Mouse (Mus musculus) limb, embryonic 12.5 days (tissue): ENCODE results near the gene Gm20388. TPM values are rescaled to one million over a fixed set of nuclear protein-coding genes. Genes with fewer than 3 reads are reported as not detected.
A peak's percentile ranks its signal among the peaks of the same experiment; 100 is the strongest.

Experiments
- ATAC-seq: fragments of 200-750 bp; cut with Nextera tagmentation; 2 replicates; pipeline ENCODE4 v1.8.0; 2017; ENCODE audit warnings: low read depth, moderate TSS enrichment; ENCODE audit not compliant: insufficient number of reproducible peaks, insufficient read depth, low FRiP score, low TSS enrichment
- H3K27ac ChIP-seq: fragments of 300-500 bp; sonication (generic); 2 replicates; pipeline ENCODE4 v1.5.1; 2016; ENCODE audit warnings: mild to moderate bottlenecking, moderate library complexity
- H3K27me3 ChIP-seq: fragments of 300-500 bp; sonication (generic); 2 replicates; pipeline ENCODE4 v1.6.1; 2016; ENCODE audit warnings: mild to moderate bottlenecking, moderate library complexity
- H3K36me3 ChIP-seq: fragments of 300-500 bp; sonication (generic); 2 replicates; pipeline ENCODE4 v1.6.1; 2016; ENCODE audit warnings: mild to moderate bottlenecking, moderate library complexity
- H3K4me1 ChIP-seq: fragments of 300-500 bp; sonication (generic); replicated peaks from 2 replicates; pipeline ENCODE4 v1.6.1; 2016
- H3K4me2 ChIP-seq: fragments of 300-500 bp; sonication (generic); 2 replicates; pipeline ENCODE4 v1.6.1; 2016; ENCODE audit warnings: mild to moderate bottlenecking, moderate library complexity
- H3K4me3 ChIP-seq: fragments of 300-500 bp; sonication (generic); replicated peaks from 2 replicates; pipeline ENCODE4 v1.5.1; 2016; ENCODE audit warnings: mild to moderate bottlenecking
- H3K9ac ChIP-seq: fragments of 300-500 bp; sonication (generic); replicated peaks from 2 replicates; pipeline ENCODE4 v1.6.1; 2016; ENCODE audit warnings: mild to moderate bottlenecking, moderate library complexity
- H3K9me3 ChIP-seq: fragments of 300-500 bp; sonication (generic); 2 replicates; pipeline ENCODE4 v1.6.1; 2016; ENCODE audit warnings: mild to moderate bottlenecking, moderate library complexity
- whole genome bisulfite sequencing: fragments of 180-500 bp; shearing (Covaris S2); methylation state at CpG from one replicate; pipeline ENCODE4 v1.1.7; 2016; 5-methylcytosine and 5-hydroxymethylcytosine counted together
- polyA plus RNA-seq: library from polyadenylated mRNA; unstranded; fragments of >200 nt; fragmentation: Nextera tagmentation; extraction: Ambion mirVana; gene quantifications from 2 replicates; pipeline ENCODE4 v1.2.1, GENCODE M21; 2016

The Gm20388 gene
- polyA plus RNA-seq, 1 experiment from 2014 or later = not detected

DNA sequence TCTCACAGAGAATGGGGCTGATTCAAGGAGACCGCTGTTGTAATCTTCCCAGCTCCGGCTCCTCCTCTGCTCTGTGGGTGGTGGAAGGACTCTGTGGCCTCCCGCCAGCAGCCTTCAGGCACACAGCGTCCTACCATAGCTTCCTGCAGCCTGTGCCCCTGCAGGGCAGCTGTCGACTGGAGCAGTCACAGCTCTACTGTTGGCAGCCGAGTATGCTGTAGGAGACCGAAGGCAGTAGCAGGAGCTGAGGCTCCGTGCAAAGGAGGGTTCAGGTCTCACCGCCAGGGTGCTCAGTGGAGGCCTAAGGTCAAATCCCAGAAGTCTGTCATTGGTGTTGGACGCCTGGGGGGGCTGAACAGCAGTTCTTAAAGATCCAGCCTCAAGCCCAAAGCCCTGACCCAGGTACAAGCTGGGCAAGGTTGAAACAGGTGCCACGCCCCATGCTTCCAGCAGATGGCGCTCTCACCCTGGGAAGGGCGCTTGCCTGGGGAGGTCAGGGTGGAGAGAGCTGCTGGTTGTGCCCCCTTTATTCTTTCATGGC, 390.0 kb downstream of the Gm20388 start:
- no peak overlapping the region for H3K4me3 ChIP-seq

DNA sequence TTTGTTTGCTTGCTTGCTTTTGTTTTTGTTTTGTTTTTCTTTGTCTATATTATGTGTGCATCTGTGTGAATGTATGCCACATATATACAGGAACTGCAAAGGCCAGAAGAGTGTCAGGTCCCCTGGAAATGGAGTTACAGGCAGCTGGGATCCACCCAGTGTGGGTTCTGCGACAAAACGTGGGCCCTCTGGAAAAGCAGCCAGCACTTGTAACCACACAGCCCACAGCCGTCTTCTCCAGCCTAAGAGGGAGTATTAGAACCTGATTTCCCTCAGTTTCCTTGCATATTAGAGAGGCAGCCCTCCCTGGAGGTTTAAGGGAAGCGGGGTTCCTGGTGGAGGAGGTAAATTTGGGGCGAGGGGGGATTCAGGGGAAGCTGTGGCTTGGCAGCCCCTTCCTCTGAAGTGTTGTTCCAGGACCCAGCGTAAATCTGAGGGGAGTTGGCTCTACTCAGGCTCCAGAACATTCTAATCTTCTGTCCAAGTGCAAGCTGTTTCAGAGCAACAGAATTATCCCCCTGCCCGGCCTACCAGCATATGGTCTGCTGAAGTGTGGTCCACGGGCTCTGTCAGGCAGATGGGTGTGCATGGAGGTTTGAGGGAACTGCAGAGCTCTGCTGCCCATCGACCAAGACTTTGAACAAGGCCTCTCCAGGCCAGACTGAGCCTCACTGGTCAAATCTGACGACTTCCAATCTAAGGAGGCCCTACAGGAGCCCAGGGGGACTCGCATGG, 392.5 kb downstream of the Gm20388 start:
- H3K4me1 ChIP-seq = peaks cover 74% of the 10 kb centered on the region
- no peak for ATAC-seq
- no peaks in the 10 kb centered on the region for H3K36me3 ChIP-seq
- no peak overlapping the region for H3K9ac ChIP-seq
- H3K9me3 ChIP-seq = no peaks in the 10 kb centered on the region
- 0 out of 2 replicates have a peak, but pooled peaks cover under 1% of the 10 kb centered on the region for H3K27me3 ChIP-seq
- H3K4me3 ChIP-seq = no peak overlapping the region
- no peak overlapping the region for H3K4me2 ChIP-seq
- 51% methylated on average over 11 of the region's 11 CpGs for WGBS
- H3K27ac ChIP-seq = peak overlapping the region; percentile 67

More for the DNA sequence above, 390.0 kb downstream of the Gm20388 start:
- 0 out of 2 replicates have a peak overlapping the region, but pooled peaks have one; percentile 9 for H3K4me2 ChIP-seq
- H3K27me3 ChIP-seq = no peaks in the 10 kb centered on the region
- H3K27ac ChIP-seq = peak overlapping the region; percentile 47; the same call in 1 of the 2 replicates
- H3K4me1 ChIP-seq = peaks cover 81% of the 10 kb centered on the region
- no peaks in the 10 kb centered on the region for H3K36me3 ChIP-seq
- H3K9ac ChIP-seq = 0 out of 2 replicates have a peak overlapping the region, but pooled peaks have one; percentile 9
- 12% methylated on average over 13 of the region's 13 CpGs for WGBS
- no peaks in the 10 kb centered on the region for H3K9me3 ChIP-seq
- ATAC-seq = no peak

DNA sequence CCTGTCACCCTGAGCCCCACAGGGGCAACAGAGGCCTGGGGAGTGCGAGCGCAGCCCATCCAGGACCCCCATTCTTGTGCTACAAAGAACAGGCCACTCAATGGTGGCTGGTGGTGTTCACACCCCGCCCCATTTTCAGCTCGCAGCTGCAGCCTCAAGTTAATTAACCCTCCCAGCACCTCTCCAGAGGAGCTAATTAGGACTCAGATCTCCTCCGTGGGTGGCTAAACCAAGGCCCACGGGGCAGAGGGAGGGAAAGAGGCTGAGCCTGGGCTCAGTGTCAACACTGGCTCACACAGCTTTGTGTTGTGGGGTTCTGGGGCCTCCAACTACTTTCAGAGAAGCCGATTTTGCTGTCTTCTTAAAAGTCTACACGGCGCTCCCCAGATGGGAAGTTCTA, 393.5 kb downstream of the Gm20388 start:
- Histone ChIP-seq H3K4me2 (no peak overlapping the region), H3K27ac (peak overlapping the region; percentile 67), H3K9ac (no peak overlapping the region; the same call in 1 of the 2 replicates), H3K27me3 (0 out of 2 replicates have a peak, but pooled peaks cover 4% of the 10 kb centered on the region), H3K4me3 (no peak overlapping the region), H3K4me1 (peaks cover 74% of the 10 kb centered on the region), H3K36me3 (no peaks in the 10 kb centered on the region), H3K9me3 (no peaks in the 10 kb centered on the region)
- ATAC-seq = no peak
- WGBS = 26% methylated on average over 9 of the region's 9 CpGs

DNA sequence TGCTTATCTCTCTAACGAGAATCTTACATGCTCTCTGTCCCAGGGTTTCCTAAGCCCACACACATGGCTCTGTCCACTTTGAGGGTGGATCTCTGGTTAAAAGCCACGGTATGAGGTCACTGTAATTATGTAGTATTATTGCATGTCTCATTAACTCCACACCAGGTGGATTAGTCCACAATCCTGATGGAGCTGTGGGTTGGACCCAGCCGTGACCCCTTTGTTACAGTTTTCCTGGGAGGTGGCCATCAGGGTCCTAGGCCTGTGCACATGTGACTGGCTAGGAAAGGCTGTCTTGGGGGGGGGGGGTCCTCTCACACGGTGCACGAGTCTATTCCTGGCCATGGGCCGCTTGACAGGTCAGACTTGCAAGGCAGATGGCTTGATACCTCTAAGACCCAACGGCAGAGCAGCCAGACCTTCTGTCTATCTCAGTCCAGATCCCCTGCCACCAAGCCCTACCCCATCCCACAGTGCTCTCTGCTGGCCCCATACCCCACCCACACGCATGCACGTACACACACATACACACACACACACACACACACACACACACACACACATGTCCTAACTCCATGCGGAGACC, 395.3 kb downstream of the Gm20388 start:
- Histone ChIP-seq H3K36me3 (no peaks in the 10 kb centered on the region), H3K9ac (no peak overlapping the region), H3K27me3 (0 out of 2 replicates have a peak, but pooled peaks cover 4% of the 10 kb centered on the region), H3K4me1 (peaks cover 77% of the 10 kb centered on the region), H3K4me2 (no peak overlapping the region), H3K27ac (no peak overlapping the region), H3K4me3 (no peak overlapping the region), H3K9me3 (no peaks in the 10 kb centered on the region)
- 72% methylated on average over 10 of the region's 10 CpGs for WGBS
- no peak for ATAC-seq

DNA sequence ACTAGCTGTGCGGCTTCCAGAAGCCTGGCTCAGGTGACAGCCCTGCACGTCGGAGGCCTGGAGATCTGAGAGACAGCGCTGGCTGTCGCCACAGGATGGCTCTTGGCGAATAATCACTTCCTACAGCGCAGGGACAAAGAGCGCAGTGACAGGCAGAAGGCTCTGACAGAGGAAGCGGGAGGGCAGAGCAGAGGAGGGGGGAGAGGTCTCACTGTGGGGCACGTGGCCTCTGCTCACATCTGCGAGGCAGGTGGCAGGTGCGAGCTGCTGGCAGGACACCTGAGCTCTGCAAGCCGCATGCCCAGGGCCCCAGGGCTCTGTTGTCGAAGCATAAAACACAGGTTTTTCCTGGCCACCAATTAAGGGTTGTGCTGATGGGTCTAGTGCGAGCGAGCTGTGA, 396.5 kb downstream of the Gm20388 start:
- 4% methylated on average over 16 of the region's 16 CpGs for WGBS
- Histone ChIP-seq H3K36me3 (no peaks in the 10 kb centered on the region), H3K9ac (no peak overlapping the region), H3K4me1 (peaks cover 74% of the 10 kb centered on the region), H3K4me2 (no peak overlapping the region), H3K9me3 (no peaks in the 10 kb centered on the region), H3K27ac (no peak overlapping the region), H3K4me3 (no peak overlapping the region), H3K27me3 (0 out of 2 replicates have a peak, but pooled peaks cover 4% of the 10 kb centered on the region)
- ATAC-seq = no peak

DNA sequence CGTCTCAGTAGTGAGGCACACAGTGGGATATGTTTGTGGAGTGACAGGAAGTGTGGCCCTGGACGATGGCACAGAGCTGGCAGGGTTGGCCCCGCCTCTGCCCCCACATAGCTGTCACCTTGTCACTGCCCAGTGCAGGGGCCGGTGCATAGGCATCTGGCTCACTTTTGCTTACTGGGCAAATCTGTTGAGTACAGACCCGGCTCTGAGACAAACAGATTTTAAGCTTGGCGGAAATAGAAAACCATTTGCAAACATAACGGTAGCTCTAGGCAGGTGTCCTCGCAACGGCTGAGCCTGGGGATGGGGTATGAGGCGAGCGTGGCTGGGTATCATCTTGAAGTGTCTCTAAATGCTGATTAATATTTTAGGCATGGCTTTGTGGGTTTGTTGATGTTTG, 396.9 kb downstream of the Gm20388 start:
- Histone ChIP-seq H3K27me3 (0 out of 2 replicates have a peak, but pooled peaks cover 4% of the 10 kb centered on the region), H3K4me1 (peaks cover 70% of the 10 kb centered on the region), H3K27ac (no peak overlapping the region), H3K9ac (no peak overlapping the region), H3K4me3 (no peak overlapping the region), H3K9me3 (no peaks in the 10 kb centered on the region), H3K4me2 (no peak overlapping the region), H3K36me3 (no peaks in the 10 kb centered on the region)
- 51% methylated on average over 11 of the region's 11 CpGs for WGBS
- ATAC-seq = no peak

DNA sequence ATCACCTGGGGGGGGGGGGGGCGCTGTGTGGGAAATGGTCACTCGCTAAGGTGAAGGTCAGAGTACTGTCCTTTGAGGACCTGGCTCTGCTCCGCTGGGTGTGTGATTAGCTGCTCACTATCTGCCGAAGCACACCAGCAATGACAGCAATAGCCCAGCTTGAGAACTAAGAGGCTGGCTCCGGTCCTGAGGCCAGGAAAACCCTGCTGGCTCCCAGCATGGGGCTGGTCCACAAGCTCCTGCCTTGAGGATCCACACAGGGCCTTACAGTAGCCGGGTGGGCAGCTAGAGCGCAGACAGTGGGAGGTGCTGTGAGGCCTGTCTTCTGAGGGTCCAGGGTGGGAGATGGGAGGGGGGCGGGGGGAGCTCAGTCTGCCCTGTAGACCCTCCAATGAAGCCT, 397.5 kb downstream of the Gm20388 start:
- Histone ChIP-seq H3K4me3 (no peak overlapping the region), H3K27me3 (0 out of 2 replicates have a peak, but pooled peaks cover 4% of the 10 kb centered on the region), H3K9me3 (no peaks in the 10 kb centered on the region), H3K4me1 (peaks cover 64% of the 10 kb centered on the region), H3K4me2 (no peak overlapping the region), H3K36me3 (no peaks in the 10 kb centered on the region), H3K27ac (no peak overlapping the region), H3K9ac (no peak overlapping the region)
- ATAC-seq = no peak
- WGBS = 46% methylated on average over 8 of the region's 8 CpGs

DNA sequence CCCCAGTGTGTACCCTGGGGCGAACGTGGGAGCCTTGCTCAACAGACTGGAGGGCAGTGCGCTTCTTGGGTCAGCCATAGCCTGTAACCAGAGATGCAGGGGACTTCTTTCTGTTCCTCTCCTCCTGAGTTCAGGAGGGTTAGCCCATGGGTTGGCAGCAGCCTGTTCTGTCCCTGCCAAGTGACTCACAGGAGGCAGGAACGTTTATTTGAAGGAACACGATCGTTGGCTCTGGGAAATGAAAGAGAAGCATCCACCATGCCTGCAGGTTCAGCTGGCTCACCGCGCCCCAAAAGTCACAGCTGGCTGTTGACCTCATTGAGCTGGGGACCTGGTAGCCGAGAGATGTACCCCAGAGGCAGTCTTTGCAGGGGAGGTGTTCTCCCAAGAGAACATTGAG, 397.9 kb downstream of the Gm20388 start:
- ATAC-seq = no peak
- Histone ChIP-seq H3K4me1 (peaks cover 60% of the 10 kb centered on the region), H3K27ac (no peak overlapping the region), H3K9me3 (no peaks in the 10 kb centered on the region), H3K9ac (no peak overlapping the region), H3K27me3 (0 out of 2 replicates have a peak, but pooled peaks cover 4% of the 10 kb centered on the region), H3K4me3 (no peak overlapping the region), H3K4me2 (no peak overlapping the region), H3K36me3 (no peaks in the 10 kb centered on the region)
- 55% methylated on average over 9 of the region's 9 CpGs for WGBS

DNA sequence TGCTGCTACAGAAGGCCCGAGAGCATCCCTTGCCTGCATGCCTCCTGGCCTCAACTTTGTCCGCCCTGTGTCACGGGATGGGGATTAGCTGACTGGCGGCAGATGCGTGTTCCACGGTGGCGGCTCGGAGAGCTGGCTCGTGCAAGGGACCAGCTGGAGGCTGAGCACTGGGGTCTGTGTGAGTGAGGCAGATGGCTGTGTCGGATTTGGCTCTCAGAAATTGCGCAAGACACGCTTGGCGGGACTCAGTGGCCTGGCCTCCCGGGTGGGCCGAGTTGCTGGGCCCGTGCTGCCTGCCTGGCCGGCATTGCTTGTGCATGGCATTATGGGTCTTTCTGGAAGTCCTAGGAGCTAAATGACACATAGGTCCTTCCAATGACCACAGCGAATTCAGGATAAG, 398.7 kb downstream of the Gm20388 start:
- 69% methylated on average over 18 of the region's 18 CpGs for WGBS
- no peak for ATAC-seq
- Histone ChIP-seq H3K27me3 (0 out of 2 replicates have a peak, but pooled peaks cover 4% of the 10 kb centered on the region), H3K4me1 (peaks cover 52% of the 10 kb centered on the region), H3K36me3 (no peaks in the 10 kb centered on the region), H3K4me3 (no peak overlapping the region), H3K27ac (peak overlapping the region; percentile 35; the same call in 1 of the 2 replicates), H3K9me3 (no peaks in the 10 kb centered on the region), H3K4me2 (no peak overlapping the region), H3K9ac (0 out of 2 replicates have a peak overlapping the region, but pooled peaks have one; percentile 12)

DNA sequence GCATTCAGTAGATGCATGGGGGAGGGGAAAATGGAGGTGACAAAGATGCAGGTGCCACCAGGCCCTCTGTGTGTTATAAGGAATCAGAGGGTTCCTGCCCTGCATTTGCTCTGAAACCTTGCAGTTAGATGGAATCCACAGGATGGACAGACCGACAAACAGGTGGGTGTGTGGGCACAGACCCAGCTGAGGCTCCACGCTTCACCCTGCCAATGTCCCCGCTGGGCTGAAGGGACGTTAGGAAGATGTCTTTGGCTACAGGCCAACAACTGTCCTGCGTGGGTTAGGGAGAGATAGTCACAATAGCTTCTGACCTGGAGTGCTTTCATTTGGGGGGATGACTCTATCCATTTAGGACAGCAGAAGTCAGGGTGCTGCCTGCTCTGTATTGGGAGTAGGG, 399.4 kb downstream of the Gm20388 start:
- H3K4me1 ChIP-seq = peaks cover 47% of the 10 kb centered on the region
- no peak overlapping the region for H3K4me2 ChIP-seq
- no peak overlapping the region for H3K4me3 ChIP-seq
- WGBS = 84% methylated on average over 5 of the region's 5 CpGs
- no peak overlapping the region for H3K27ac ChIP-seq
- no peaks in the 10 kb centered on the region for H3K9me3 ChIP-seq
- H3K27me3 ChIP-seq = 0 out of 2 replicates have a peak, but pooled peaks cover 4% of the 10 kb centered on the region
- no peak overlapping the region for H3K9ac ChIP-seq
- H3K36me3 ChIP-seq = no peaks in the 10 kb centered on the region
- no peak for ATAC-seq

DNA sequence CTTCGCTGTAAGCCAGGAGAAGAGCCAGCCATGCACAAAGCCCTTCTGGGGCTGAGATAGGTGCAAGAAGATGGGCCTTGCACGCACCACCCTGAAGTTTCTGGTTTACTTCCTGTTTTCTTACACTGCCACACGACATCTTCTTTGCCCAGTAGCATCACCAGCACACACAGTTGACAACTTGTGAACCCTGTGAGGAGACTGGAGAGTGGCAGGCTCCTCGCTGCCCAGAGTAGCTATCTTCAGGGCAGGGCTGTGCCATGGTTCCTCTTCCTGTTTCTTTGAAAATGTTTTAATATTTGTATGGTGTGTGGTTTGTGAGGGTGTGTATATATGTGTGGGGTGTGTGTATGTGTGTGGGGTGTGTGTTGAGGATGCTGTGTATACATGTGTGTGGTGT, 401.8 kb downstream of the Gm20388 start:
- H3K4me2 ChIP-seq = no peak overlapping the region
- WGBS = 90% methylated on average over 4 of the region's 4 CpGs
- H3K27ac ChIP-seq = no peak overlapping the region
- H3K27me3 ChIP-seq = 0 out of 2 replicates have a peak, but pooled peaks cover 4% of the 10 kb centered on the region
- H3K4me1 ChIP-seq = peaks cover 56% of the 10 kb centered on the region
- H3K4me3 ChIP-seq = no peak overlapping the region
- H3K9ac ChIP-seq = no peak overlapping the region
- H3K9me3 ChIP-seq = no peaks in the 10 kb centered on the region
- no peak for ATAC-seq
- H3K36me3 ChIP-seq = no peaks in the 10 kb centered on the region
